Mouse (Mus musculus): ENCODE measurements around the gene Lrrc2. TPM values are rescaled to one million over a fixed set of nuclear protein-coding genes. Genes with fewer than 3 reads are reported as not detected.

Lrrc2 gene
- total RNA-seq, 1 experiment, result 20.2 TPM

DNA sequence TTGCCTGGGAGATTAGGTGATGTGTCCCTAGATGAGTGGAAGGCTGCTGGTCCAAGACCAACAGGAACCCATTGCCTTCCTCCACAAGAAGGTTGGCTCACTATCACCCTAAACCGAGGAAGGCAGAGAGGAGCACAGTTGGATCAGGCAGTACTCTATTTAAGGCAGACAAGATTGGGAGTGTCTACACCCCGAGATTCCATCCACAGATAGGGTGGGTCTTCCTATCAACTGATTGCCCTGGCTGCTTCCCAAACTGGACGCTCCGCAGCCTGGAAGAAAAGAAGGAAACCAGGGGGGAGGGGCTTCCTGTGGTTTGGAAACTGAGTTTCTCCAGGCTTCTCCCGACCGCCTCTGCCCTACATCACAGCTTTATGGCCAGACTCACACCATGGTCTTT lies 38.9 kb downstream of the Lrrc2 start, which contains the start of gene Rtp3:
Gene Rtp3 (minus strand): TSS at position 380 of the 400 bp plus-strand sequence.
- no peak within 1 kb of the TSS for H3K27ac ChIP-seq (ENCODE audit: insufficient read depth, low read depth, low read length, poor library complexity, severe bottlenecking)
- in situ Hi-C loops (cut with MboI; ENCODE audit: low sequenced_read_pairs in 2 of 2, unreplicated experiment in 2 of 2), result no loop called here
- DNase-seq (ENCODE audit: low read depth, low spot score), result no peak
- H3K36me3 ChIP-seq (ENCODE audit: control insufficient read depth, insufficient read depth, low read length, poor library complexity, severe bottlenecking), result no peaks in the 10 kb centered on the region
- H3K4me3 ChIP-seq (ENCODE audit: insufficient read depth in 1 of 2, low read depth in 1 of 2, low read length in 2 of 2, poor library complexity in 1 of 2, severe bottlenecking in 1 of 2), result no peak within 1 kb of the TSS
- H3K9me3 ChIP-seq (ENCODE audit: control insufficient read depth, insufficient read depth, low read depth, low read length), result no peaks in the 10 kb centered on the region
- H3K4me1 ChIP-seq (ENCODE audit: control insufficient read depth in 2 of 2, insufficient read depth in 2 of 2, low read length in 2 of 2, poor library complexity in 1 of 2), result peaks cover 2 to 13% of the 10 kb centered on the region in 2 experiments
- H3K9ac ChIP-seq (ENCODE audit: insufficient read depth, low read depth, low read length, poor library complexity, severe bottlenecking), result no peak within 1 kb of the TSS
- TF ChIP-seq ZC3H11A (IDR thresholded peaks at IDR 0.05; ENCODE audit: borderline replicate concordance, low read depth, low read length), result no peak
- no peak for TF ChIP-seq HCFC1 (IDR thresholded peaks at IDR 0.05; ENCODE audit: borderline replicate concordance, insufficient read depth, low read length)
- TF ChIP-seq MAFK (IDR thresholded peaks at IDR 0.05; ENCODE audit: insufficient read depth, low read depth, low read length), result no peak
- no peak for TF ChIP-seq ZNF384 (IDR thresholded peaks at IDR 0.05; ENCODE audit: low read depth, low read length)
- TF ChIP-seq CHD2 (IDR thresholded peaks at IDR 0.05; ENCODE audit: low read depth, low read length), result no peak

- no peaks in the 10 kb centered on the region for H3K36me3 ChIP-seq (ENCODE audit: control insufficient read depth, insufficient read depth, low read length, poor library complexity, severe bottlenecking)
- peaks cover 0 to 14% of the 10 kb centered on the region in 2 experiments; a peak in 2 of 4 replicates for H3K4me1 ChIP-seq (ENCODE audit: control insufficient read depth in 2 of 2, insufficient read depth in 2 of 2, low read length in 2 of 2, poor library complexity in 1 of 2)
- H3K4me3 ChIP-seq (ENCODE audit: insufficient read depth in 1 of 2, low read depth in 1 of 2, low read length in 2 of 2, poor library complexity in 1 of 2, severe bottlenecking in 1 of 2), result no peak overlapping the region
- H3K9ac ChIP-seq (ENCODE audit: insufficient read depth, low read depth, low read length, poor library complexity, severe bottlenecking), result no peak overlapping the region
- DNase-seq (ENCODE audit: low read depth, low spot score), result no peak
- in situ Hi-C loops (cut with MboI; ENCODE audit: low sequenced_read_pairs in 2 of 2, unreplicated experiment in 2 of 2), result no loop called here
- H3K27ac ChIP-seq (ENCODE audit: insufficient read depth, low read depth, low read length, poor library complexity, severe bottlenecking), result no peak overlapping the region
- H3K9me3 ChIP-seq (ENCODE audit: control insufficient read depth, insufficient read depth, low read depth, low read length), result no peaks in the 10 kb centered on the region
- no peak for TF ChIP-seq ZC3H11A (IDR thresholded peaks at IDR 0.05; ENCODE audit: borderline replicate concordance, low read depth, low read length)
- no peak for TF ChIP-seq MAFK (IDR thresholded peaks at IDR 0.05; ENCODE audit: insufficient read depth, low read depth, low read length)
- TF ChIP-seq HCFC1 (IDR thresholded peaks at IDR 0.05; ENCODE audit: borderline replicate concordance, insufficient read depth, low read length), result no peak
- no peak for TF ChIP-seq CHD2 (IDR thresholded peaks at IDR 0.05; ENCODE audit: low read depth, low read length)
- no peak for TF ChIP-seq ZNF384 (IDR thresholded peaks at IDR 0.05; ENCODE audit: low read depth, low read length)
Observed at GRCm38 (mm10) chr9:110993281-110993709, 42.0 kb downstream of the Lrrc2 start.

DNA sequence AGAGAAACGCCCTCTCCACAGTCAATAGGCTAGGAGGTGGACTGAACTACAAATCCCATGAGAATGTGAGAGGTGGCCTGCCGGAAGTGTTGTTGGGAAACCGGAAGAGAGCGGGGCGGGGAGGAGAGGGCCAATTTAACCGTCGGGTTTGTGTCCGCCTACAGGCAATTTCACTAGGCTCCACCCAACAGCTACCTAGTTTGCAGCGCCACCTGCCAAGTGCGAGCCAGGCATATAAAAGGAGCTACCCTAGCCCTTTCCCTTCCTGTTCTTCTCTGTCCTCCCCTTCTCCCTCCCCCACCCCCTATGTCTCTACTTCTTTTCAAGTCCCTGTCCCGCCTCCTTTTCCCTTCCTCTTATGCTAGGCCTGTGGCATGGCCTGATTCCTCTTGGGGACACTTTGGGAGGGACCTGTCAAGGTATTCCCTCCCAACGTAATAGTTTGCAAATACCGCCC lies 43.4 kb downstream of the Lrrc2 start:
- peak overlapping the region; percentile 53; the same call in 1 of the 2 replicates for H3K9ac ChIP-seq (ENCODE audit: insufficient read depth, low read depth, low read length, poor library complexity, severe bottlenecking)
- peak; percentile 94 for TF ChIP-seq HCFC1 (IDR thresholded peaks at IDR 0.05; ENCODE audit: borderline replicate concordance, insufficient read depth, low read length)
- no peak for TF ChIP-seq CHD2 (IDR thresholded peaks at IDR 0.05; ENCODE audit: low read depth, low read length)
- TF ChIP-seq ZNF384 (IDR thresholded peaks at IDR 0.05; ENCODE audit: low read depth, low read length), result no peak
- peaks cover 0 to 14% of the 10 kb centered on the region in 2 experiments; a peak in 2 of 4 replicates for H3K4me1 ChIP-seq (ENCODE audit: control insufficient read depth in 2 of 2, insufficient read depth in 2 of 2, low read length in 2 of 2, poor library complexity in 1 of 2)
- in situ Hi-C loops (cut with MboI; ENCODE audit: low sequenced_read_pairs in 2 of 2, unreplicated experiment in 2 of 2), result no loop called here
- H3K9me3 ChIP-seq (ENCODE audit: control insufficient read depth, insufficient read depth, low read depth, low read length), result no peaks in the 10 kb centered on the region
- peak overlapping the region; percentile 27 to 49; a peak in 3 of 4 replicates for H3K4me3 ChIP-seq (ENCODE audit: insufficient read depth in 1 of 2, low read depth in 1 of 2, low read length in 2 of 2, poor library complexity in 1 of 2, severe bottlenecking in 1 of 2)
- H3K27ac ChIP-seq (ENCODE audit: insufficient read depth, low read depth, low read length, poor library complexity, severe bottlenecking), result peak overlapping the region; percentile 65; the same call in 1 of the 2 replicates
- peak; percentile 92 for DNase-seq (ENCODE audit: low read depth, low spot score)
- no peaks in the 10 kb centered on the region for H3K36me3 ChIP-seq (ENCODE audit: control insufficient read depth, insufficient read depth, low read length, poor library complexity, severe bottlenecking)

DNA sequence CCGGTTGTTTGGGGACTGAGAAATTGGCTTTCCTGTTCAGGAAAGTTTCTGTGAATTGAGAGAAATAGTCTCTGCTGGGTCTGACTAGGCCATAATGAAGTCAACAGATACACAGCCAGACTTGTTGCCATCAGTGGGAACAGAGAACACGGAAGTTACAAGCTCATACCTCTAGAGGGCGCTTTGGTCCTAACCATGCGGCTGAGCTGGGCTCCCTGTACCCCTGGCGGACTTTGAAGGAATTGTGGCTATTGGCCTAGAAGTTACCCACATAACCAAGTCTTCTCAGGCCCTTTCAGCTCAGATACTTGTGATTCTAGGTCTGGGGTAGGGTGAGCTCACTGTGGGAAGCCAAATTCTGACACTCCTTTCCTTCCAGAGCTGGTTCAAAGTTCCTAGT lies 45.9 kb downstream of the Lrrc2 start:
- H3K27ac ChIP-seq (ENCODE audit: insufficient read depth, low read depth, low read length, poor library complexity, severe bottlenecking), result no peak overlapping the region
- in situ Hi-C loops (cut with MboI; ENCODE audit: low sequenced_read_pairs in 2 of 2, unreplicated experiment in 2 of 2), result no loop called here
- no peak overlapping the region for H3K4me3 ChIP-seq (ENCODE audit: insufficient read depth in 1 of 2, low read depth in 1 of 2, low read length in 2 of 2, poor library complexity in 1 of 2, severe bottlenecking in 1 of 2)
- peaks cover 0 to 9% of the 10 kb centered on the region in 2 experiments; a peak in 2 of 4 replicates for H3K4me1 ChIP-seq (ENCODE audit: control insufficient read depth in 2 of 2, insufficient read depth in 2 of 2, low read length in 2 of 2, poor library complexity in 1 of 2)
- peak; percentile 89 for DNase-seq (ENCODE audit: low read depth, low spot score)
- no peak overlapping the region for H3K9ac ChIP-seq (ENCODE audit: insufficient read depth, low read depth, low read length, poor library complexity, severe bottlenecking)
- H3K36me3 ChIP-seq (ENCODE audit: control insufficient read depth, insufficient read depth, low read length, poor library complexity, severe bottlenecking), result no peaks in the 10 kb centered on the region
- TF ChIP-seq ZNF384 (IDR thresholded peaks at IDR 0.05; ENCODE audit: low read depth, low read length) (peak; percentile 68; the same call in 1 of the 2 replicates), MAFK (IDR thresholded peaks at IDR 0.05; ENCODE audit: insufficient read depth, low read depth, low read length) (no peak), CHD2 (IDR thresholded peaks at IDR 0.05; ENCODE audit: low read depth, low read length) (no peak), HCFC1 (IDR thresholded peaks at IDR 0.05; ENCODE audit: borderline replicate concordance, insufficient read depth, low read length) (peak; percentile 72; the same call in 1 of the 2 replicates), ZC3H11A (IDR thresholded peaks at IDR 0.05; ENCODE audit: borderline replicate concordance, low read depth, low read length) (no peak; the same call in 1 of the 2 replicates)
- no peaks in the 10 kb centered on the region for H3K9me3 ChIP-seq (ENCODE audit: control insufficient read depth, insufficient read depth, low read depth, low read length)

All from ES-E14 (cell line).